Mouse (Mus musculus) myocyte (in vitro differentiated cells): ENCODE data around the gene Stk11. TPM values are rescaled to one million over a fixed set of nuclear protein-coding genes. Genes with fewer than 3 reads are reported as not detected.

Source experiments
- H3K27me3 ChIP-seq: one replicate; pipeline ENCODE4 v1.6.1; 2011; ENCODE audit not compliant: control insufficient read depth, insufficient read depth, insufficient read length
- H3K36me3 ChIP-seq: one replicate; pipeline ENCODE4 v1.6.1; 2011; ENCODE audit not compliant: control insufficient read depth, insufficient read depth
- H3K4me2 ChIP-seq: one replicate; pipeline ENCODE4 v1.6.1; 2011; ENCODE audit warnings: low read depth, control low read depth
- H3K4me3 ChIP-seq: one replicate; pipeline ENCODE4 v1.5.1; 2011; ENCODE audit warnings: mild to moderate bottlenecking, control low read depth, moderate library complexity
- H3K79me2 ChIP-seq: one replicate; pipeline ENCODE4 v1.6.1; 2011; ENCODE audit not compliant: control insufficient read depth, insufficient read depth
- H3ac ChIP-seq: one replicate; pipeline ENCODE4 v1.6.1; 2011; ENCODE audit not compliant: control insufficient read depth, insufficient read length
- E2F4 ChIP-seq: IDR thresholded peaks from one replicate; pipeline ENCODE4 v1.6.1; 2011; ENCODE audit warnings: mild to moderate bottlenecking, control low read depth, moderate library complexity; ENCODE audit not compliant: insufficient read depth
- MAX ChIP-seq: IDR thresholded peaks from one replicate; pipeline ENCODE4 v1.6.1; 2011; ENCODE audit warnings: low read depth, mild to moderate bottlenecking, control low read depth
- MYOD1 ChIP-seq, 3 experiments: IDR thresholded peaks; one replicate each; pipeline ENCODE4 v1.6.1; 2011; ENCODE audit warnings: control low read depth in 2 of 3, low read depth in 2 of 3, mild to moderate bottlenecking in 2 of 3, moderate library complexity in 1 of 3; ENCODE audit not compliant: insufficient read length in 2 of 3, control insufficient read depth in 1 of 3
- MYOG ChIP-seq, 3 experiments: IDR thresholded peaks; one replicate each; pipeline ENCODE4 v1.6.1; 2011; ENCODE audit warnings: control low read depth in 2 of 3, low read depth in 2 of 3, mild to moderate bottlenecking in 2 of 3; ENCODE audit not compliant: insufficient read length in 2 of 3, control insufficient read depth in 1 of 3, insufficient read depth in 1 of 3
- POLR2A ChIP-seq: IDR thresholded peaks from one replicate; pipeline ENCODE4 v1.6.1; 2011; ENCODE audit warnings: low read depth, mild to moderate bottlenecking, control low read depth, moderate library complexity; ENCODE audit not compliant: insufficient read length
- POLR2AphosphoS2 ChIP-seq: IDR thresholded peaks from one replicate; pipeline ENCODE4 v1.6.1; 2011; ENCODE audit warnings: low read depth, control low read depth; ENCODE audit not compliant: insufficient read length
- REST ChIP-seq: IDR thresholded peaks from one replicate; pipeline ENCODE4 v1.6.1; 2011; ENCODE audit warnings: mild to moderate bottlenecking, control low read depth, moderate library complexity; ENCODE audit not compliant: insufficient read depth, insufficient read length
- SRF ChIP-seq: IDR thresholded peaks from one replicate; pipeline ENCODE4 v1.6.1; 2011; ENCODE audit warnings: low read depth; ENCODE audit not compliant: control insufficient read depth, insufficient read length
- TCF12 ChIP-seq: IDR thresholded peaks from one replicate; pipeline ENCODE4 v1.6.1; 2011; ENCODE audit warnings: mild to moderate bottlenecking, control low read depth; ENCODE audit not compliant: poor library complexity, insufficient read depth, severe bottlenecking
- TCF3 ChIP-seq: IDR thresholded peaks from one replicate; pipeline ENCODE4 v1.6.1; 2011; ENCODE audit warnings: low read depth, control low read depth; ENCODE audit not compliant: insufficient read length
- USF1 ChIP-seq: IDR thresholded peaks from one replicate; pipeline ENCODE4 v1.6.1; 2011; ENCODE audit warnings: low read depth, mild to moderate bottlenecking, control low read depth, moderate library complexity
- polyA plus RNA-seq: library from polyadenylated mRNA; unstranded; fragments of >200 nt; fragmentation: generic; extraction: Trizol; gene quantifications from one replicate; pipeline ENCODE4 v1.2.1, GENCODE M21; 2012; ENCODE audit warnings: missing spikeins

Stk11 gene
- polyA plus RNA-seq, 1 experiment, result 150 TPM

DNA sequence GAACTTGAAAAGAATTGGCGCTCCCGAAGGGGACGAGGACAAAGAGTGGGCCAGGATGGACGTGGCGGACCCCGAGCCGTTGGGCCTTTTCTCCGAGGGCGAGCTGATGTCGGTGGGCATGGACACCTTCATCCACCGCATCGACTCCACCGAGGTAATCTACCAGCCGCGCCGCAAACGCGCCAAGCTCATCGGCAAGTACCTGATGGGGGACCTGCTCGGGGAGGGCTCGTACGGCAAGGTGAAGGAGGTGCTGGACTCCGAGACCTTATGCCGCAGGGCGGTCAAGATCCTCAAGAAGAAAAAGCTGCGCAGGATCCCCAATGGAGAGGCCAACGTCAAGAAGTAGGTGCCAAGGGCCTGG lies 942 bp downstream of the Stk11 start:
- peak overlapping the region; percentile 97 for H3K4me2 ChIP-seq
- no peaks in the 10 kb centered on the region for H3K27me3 ChIP-seq
- H3K36me3 ChIP-seq, result peaks cover 6% of the 10 kb centered on the region
- peak overlapping the region; percentile 96 for H3ac ChIP-seq
- H3K79me2 ChIP-seq, result peaks cover 59% of the 10 kb centered on the region
- H3K4me3 ChIP-seq, result peak overlapping the region; percentile 93
- TF ChIP-seq MAX (no peak), POLR2AphosphoS2 (peak; percentile 47), SRF (no peak), MYOG (IDR thresholded peaks at IDR 0.05; ENCODE audit: control insufficient read depth in 1 of 3, insufficient read depth in 1 of 3, insufficient read length in 2 of 3, low read depth in 2 of 3) (no peak), TCF3 (no peak), POLR2A (no peak)

- TF ChIP-seq MYOG (IDR thresholded peaks at IDR 0.05; ENCODE audit: control insufficient read depth in 1 of 3, insufficient read depth in 1 of 3, insufficient read length in 2 of 3, low read depth in 2 of 3) (peak in 1 of 3 experiments; percentile 32), MAX (no peak), POLR2A (peak; percentile 9)
- H3K4me3 ChIP-seq, result peak overlapping the region; percentile 93
- peak overlapping the region; percentile 97 for H3K4me2 ChIP-seq
- H3ac ChIP-seq, result peak overlapping the region; percentile 96
- H3K79me2 ChIP-seq, result peaks cover 64% of the 10 kb centered on the region
- H3K36me3 ChIP-seq, result peaks cover 11% of the 10 kb centered on the region
- H3K27me3 ChIP-seq, result no peaks in the 10 kb centered on the region
Measured at GRCm38 (mm10) chr10:80116927-80117691, 1.5 kb downstream of the Stk11 start.

- TF ChIP-seq MYOG (IDR thresholded peaks at IDR 0.05; ENCODE audit: control insufficient read depth in 1 of 3, insufficient read depth in 1 of 3, insufficient read length in 2 of 3, low read depth in 2 of 3) (peak in 1 of 3 experiments; percentile 44), MAX (no peak)
- peak overlapping the region; percentile 93 for H3K4me3 ChIP-seq
- no peaks in the 10 kb centered on the region for H3K27me3 ChIP-seq
- H3K36me3 ChIP-seq, result peaks cover 11% of the 10 kb centered on the region
- H3K4me2 ChIP-seq, result peak overlapping the region; percentile 97
- H3K79me2 ChIP-seq, result peaks cover 71% of the 10 kb centered on the region
- H3ac ChIP-seq, result no peak overlapping the region
Measured at GRCm38 (mm10) chr10:80117736-80118135, 2.1 kb downstream of the Stk11 start.

- Histone ChIP-seq H3K4me2 (peak overlapping the region; percentile 97), H3K27me3 (no peaks in the 10 kb centered on the region), H3K36me3 (peaks cover 11% of the 10 kb centered on the region), H3ac (no peak overlapping the region), H3K4me3 (peak overlapping the region; percentile 93), H3K79me2 (peaks cover 79% of the 10 kb centered on the region)
- TF ChIP-seq MYOD1 (IDR thresholded peaks at IDR 0.05; ENCODE audit: control insufficient read depth in 1 of 3, insufficient read length in 2 of 3, low read depth in 2 of 3), result peak in 2 of 3 experiments; percentile 97 to 98
- TF ChIP-seq TCF12, result peak; percentile 64
- TF ChIP-seq TCF3, result peak; percentile 86
- TF ChIP-seq POLR2AphosphoS2, result no peak
- TF ChIP-seq POLR2A, result no peak
- TF ChIP-seq E2F4, result no peak
- TF ChIP-seq REST, result no peak
- TF ChIP-seq USF1, result no peak
- TF ChIP-seq SRF, result no peak
- peak; percentile 16 to 99 (median 97) for TF ChIP-seq MYOG (IDR thresholded peaks at IDR 0.05; ENCODE audit: control insufficient read depth in 1 of 3, insufficient read depth in 1 of 3, insufficient read length in 2 of 3, low read depth in 2 of 3)
Measured at GRCm38 (mm10) chr10:80118552-80118951, 2.9 kb downstream of the Stk11 start.

DNA sequence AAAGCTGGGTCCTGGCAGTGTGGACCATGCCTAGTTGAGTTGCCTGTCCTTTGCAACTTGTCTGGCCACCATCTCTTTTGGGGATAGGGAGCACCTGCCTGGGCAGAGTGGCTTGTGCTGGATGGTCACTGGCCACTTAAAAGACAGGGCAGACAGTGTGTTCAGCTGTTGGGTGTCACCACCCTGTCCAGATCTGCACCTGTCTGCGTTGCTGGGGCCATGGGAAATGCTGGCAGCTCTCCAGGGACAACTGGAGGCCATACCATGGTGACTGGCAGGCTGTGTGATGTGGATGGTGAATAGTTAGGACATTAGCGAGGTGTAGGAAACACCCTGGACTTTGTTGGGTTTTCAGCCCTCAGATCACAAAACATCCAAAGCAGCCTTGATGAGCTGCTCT lies 4.5 kb downstream of the Stk11 start:
- Histone ChIP-seq H3K27me3 (no peaks in the 10 kb centered on the region), H3K36me3 (peaks cover 11% of the 10 kb centered on the region), H3K79me2 (peaks cover 95% of the 10 kb centered on the region), H3K4me2 (peak overlapping the region; percentile 97), H3ac (no peak overlapping the region), H3K4me3 (peak overlapping the region; percentile 93)
- TF ChIP-seq SRF (peak; percentile 49), MYOG (IDR thresholded peaks at IDR 0.05; ENCODE audit: control insufficient read depth in 1 of 3, insufficient read depth in 1 of 3, insufficient read length in 2 of 3, low read depth in 2 of 3) (peak; percentile 98 to 99 (median 99)), TCF3 (peak; percentile 97), USF1 (no peak), TCF12 (peak; percentile 97), MYOD1 (IDR thresholded peaks at IDR 0.05; ENCODE audit: control insufficient read depth in 1 of 3, insufficient read length in 2 of 3, low read depth in 2 of 3) (peak; percentile 82 to 100 (median 99)), POLR2A (peak; percentile 42), REST (no peak)
